Mouse (Mus musculus) NIH3T3 (cell line): ENCODE data around the gene Fam126a.

Source experiments
- DNase-seq: peaks from one replicate; pipeline ENCODE4 v3.0.0-alpha.2; 2012; ENCODE audit warnings: low read depth

The Fam126a gene

DNA sequence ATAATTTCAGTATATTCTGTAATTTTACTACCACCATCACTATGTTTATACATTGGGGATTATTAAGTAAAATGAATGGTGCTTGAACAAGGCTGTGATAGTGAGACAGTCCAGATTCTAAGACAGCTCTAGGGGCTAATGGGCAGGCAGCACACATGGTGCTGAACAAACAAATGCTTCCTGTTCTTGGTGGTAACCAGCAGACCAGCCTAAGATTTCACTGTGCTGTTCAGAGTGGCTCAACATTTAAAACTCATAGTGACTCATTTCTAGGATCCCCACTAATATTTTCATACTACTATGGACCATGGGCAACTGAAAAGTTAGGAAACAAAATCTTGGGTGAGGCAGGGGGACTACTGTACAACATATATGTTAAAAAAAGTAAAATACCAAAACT is 10.1 kb upstream of the Fam126a start:
- no peak for DNase-seq

DNA sequence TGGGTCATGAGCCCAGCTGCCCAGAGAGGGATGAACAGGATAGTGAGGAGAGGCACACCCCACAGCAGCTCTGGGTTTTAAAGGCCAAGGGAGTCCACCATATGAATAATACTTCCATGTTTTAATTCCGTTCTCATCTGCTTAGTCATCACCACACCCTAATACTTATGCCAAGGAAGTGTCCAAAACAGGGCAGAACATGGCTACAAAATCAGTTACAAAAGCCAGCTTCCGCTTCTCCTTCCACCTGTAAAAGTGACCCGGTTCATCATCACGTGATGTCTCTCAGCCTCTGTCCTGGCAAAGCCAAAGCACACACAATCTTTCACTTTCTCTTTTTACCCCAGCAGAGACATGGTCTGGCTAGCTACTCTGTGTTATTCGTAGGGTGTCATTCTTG is 8.9 kb upstream of the Fam126a start:
- DNase-seq: peak; percentile 69

DNA sequence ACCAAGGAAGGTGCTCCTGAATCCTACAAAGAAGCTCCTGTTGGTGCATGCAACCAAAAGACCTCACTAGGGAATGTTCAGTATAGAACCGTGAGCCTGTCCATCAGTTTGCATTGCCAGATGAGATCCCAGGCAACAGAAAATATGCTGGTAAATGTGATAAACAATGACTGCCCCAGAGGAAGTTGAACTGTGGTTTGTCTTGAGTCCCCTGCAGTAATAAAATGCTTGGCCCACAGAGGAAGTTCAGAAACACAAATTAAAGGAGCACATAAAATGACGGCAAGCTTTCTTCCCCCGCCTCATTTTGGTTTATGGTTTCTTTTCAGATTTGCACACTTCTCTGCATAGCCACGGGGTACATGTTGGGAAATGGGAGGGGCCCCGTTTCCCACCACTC is 8.3 kb upstream of the Fam126a start:
- DNase-seq: no peak

DNA sequence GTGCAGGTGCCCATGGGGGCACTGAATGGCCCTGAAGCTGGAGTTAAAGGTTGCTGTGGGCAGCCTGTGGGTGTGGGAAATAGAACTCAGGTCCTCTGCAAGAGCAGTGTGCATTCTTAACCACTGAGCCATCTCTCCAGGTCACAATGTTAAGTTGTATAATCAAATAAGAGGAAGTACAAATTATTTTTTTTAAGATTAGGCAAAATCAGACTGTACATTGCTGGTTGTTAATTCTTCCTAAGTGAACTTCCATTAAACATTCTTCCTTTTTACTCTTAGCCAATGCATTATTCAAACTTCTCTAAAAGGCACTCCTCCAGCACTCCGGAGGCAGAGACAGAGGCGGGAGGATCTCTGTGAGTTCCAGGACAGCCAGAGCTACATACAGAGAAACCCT is 7.7 kb upstream of the Fam126a start:
- DNase-seq: no peak

DNA sequence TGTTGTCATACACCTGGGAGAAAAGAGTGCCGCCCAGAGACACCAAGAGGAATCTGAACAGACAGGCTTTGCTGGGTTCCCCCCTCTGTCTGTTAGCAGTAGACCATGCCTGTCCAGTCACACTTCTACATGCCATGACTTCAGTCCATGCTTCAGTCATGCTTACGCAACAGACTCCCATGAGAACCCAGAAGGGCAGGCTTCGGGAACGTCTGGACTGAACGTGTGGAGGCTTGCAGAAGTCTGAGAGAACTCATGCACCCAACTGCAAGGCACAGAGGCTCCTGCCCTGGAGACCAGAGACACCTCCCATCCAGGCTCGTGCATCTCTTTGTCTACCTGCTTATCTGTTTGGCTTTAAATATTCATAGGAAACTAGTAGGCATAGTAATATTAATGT is 6.2 kb upstream of the Fam126a start:
- no peak for DNase-seq

DNA sequence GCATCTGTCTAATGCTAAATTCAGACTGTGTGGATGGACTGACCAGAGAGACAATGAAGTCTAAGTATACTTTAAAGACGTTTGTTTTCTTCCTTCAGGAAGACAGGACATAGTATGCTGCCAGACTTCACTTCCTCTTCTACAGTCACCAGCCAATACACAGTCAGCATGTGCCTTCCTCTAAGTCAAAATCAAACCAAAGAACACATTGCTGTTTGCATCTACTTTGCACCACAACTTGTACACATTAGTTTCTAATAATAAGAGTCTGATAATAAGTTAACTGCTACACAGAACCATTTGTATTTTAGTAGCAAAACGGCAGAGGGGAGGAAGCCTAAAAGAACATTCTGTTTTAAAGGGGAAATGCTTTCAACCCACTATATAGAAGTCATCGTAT is 4.5 kb upstream of the Fam126a start:
- no peak for DNase-seq

DNA sequence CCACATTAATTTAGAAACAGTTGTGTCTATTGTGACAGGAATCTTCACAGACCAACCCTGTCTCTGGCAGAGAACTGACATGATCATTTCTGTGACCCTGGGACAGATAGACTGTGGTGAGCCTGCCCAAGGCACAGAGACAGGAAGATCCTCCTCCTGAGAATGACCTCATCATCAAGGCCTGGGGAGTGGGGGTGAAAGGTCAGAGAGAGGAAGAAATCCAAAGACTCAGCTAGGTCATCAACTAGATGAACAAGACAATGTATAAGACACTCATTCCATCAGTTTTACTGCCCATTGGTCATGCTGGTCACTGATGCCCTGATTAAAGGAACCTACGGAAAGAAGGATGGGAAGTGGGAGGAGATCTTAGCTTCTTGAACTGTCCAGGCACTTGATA is 3.6 kb upstream of the Fam126a start:
- no peak for DNase-seq

DNA sequence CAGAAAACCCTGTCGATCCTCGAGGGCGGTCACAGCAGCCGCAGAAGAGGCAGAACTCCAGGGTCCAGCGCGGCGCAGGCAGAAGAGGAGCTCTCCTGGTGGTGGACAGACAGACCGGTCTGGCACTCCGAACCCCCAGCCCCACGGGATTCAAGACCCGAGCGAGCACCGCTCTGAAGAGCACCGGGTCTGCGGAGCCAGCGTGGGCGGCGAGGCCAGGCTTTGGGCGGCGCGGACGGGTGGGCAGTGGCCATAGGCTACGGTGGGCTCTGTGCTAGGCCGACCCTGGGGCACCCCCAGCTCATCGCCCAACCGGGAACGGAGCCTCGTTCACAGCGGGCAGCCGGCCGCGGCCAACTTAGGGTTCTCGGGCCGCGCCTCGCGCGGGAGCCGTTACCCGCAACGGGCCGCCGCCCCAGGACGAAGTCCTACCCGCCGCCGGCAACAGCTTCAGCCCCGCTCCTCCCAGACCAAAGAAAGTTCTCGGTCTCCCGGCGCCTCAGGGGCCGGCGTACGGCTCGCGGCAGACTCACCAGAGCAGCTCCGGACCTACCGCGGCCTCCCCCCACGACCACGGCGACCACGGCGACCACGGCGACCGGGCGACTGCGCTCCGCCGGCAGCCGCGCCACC is 428 bp downstream of the Fam126a start:
- peak; percentile 44 for DNase-seq

DNA sequence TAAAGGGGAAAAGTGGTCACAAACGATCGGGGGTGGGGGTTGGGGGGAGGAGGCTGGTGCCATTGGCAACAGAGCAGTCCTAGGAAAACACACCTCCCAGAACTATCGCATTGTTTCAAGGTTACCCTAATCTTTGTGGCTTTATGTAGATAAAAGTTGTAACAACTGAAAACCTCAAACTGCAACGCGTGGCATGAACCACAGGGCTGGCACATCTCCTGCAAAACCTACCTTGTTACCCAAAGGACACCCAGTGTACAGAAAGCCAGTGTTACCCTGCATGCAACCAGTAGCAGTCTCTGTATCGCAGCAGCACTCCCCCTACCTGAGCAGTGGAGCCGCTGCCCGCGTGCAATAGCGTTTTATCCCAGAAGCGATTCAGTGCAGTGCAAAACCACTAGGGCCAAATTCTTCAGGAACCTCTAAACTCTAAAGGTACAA is 1.1 kb downstream of the Fam126a start:
- peak; percentile 81 for DNase-seq

DNA sequence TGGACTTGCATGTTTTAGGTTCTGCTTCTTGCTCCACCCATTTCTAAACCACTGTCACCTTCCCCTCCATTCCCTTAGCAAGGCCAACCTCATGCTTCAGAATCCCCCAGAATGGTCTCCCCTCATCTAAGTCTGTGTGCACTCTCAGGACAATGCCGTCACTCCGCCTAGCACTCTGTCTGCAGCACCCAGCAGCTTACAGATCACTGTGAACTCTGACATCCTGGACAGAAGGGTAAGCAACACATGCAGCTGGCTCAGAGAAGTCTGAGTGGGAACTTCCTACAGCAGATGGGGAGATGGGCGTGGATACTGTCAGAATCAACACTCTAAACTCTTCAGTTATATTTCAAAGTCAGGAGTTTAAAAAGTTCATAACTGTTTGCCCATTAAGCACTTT is 5.5 kb downstream of the Fam126a start:
- DNase-seq: no peak

DNA sequence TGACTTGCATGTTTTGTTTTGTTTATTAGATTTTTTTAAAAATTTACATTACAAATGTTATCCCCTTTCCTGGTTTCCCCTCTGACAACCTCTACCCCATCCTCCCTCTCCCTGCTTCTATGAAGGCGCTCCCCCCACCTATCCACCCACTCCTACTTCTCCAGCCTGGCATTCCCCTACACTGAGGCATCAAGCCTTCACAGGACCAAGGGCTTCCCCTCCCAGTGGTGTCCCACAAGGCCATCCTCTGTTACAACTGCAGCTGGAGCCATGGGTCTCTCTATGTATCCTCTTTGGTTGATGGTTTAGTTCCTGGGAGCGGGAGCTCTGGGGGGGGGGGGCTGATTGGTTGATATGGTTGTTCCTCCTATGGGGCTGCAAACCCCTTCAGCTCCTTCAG is 7.3 kb downstream of the Fam126a start:
- DNase-seq: no peak

DNA sequence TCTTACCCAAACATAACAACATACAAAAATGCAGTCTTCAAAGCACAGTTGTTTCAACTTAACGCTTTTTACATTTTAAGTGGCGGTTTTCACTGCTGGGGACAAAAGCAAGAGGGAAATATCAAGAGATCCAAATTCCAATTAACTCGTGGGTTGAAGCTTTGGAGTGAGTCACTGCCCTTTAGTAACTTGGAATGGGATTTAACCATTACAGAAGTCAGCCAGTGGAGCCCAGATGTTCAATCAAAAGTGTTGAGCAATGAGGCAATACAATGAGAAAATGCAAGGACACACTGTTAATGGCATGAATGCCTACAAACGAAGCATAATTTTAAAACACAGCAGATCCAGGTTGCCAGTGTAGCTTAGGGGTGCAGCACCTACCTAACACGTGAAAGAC is 8.8 kb downstream of the Fam126a start:
- peak; percentile 68 for DNase-seq

DNA sequence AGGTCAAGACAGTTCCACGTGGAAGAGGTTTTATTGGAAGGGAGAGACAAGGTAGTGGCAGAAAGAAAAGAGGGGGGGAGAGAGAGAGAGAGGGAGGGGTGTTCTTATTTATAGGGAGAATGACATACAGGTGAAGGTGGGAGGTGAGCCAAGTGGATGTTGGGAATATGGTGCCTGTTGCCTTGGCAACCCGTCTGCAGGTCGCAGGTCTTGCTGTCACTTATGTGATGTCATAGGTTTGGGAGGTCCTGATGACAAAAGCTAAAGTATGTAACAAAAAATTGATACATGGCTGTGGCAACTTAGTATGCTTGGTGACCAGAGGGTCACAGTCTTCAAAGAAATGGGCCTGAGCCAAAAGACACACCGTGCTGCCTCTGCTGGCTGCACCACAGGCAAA is 10.1 kb downstream of the Fam126a start:
- no peak for DNase-seq

DNA sequence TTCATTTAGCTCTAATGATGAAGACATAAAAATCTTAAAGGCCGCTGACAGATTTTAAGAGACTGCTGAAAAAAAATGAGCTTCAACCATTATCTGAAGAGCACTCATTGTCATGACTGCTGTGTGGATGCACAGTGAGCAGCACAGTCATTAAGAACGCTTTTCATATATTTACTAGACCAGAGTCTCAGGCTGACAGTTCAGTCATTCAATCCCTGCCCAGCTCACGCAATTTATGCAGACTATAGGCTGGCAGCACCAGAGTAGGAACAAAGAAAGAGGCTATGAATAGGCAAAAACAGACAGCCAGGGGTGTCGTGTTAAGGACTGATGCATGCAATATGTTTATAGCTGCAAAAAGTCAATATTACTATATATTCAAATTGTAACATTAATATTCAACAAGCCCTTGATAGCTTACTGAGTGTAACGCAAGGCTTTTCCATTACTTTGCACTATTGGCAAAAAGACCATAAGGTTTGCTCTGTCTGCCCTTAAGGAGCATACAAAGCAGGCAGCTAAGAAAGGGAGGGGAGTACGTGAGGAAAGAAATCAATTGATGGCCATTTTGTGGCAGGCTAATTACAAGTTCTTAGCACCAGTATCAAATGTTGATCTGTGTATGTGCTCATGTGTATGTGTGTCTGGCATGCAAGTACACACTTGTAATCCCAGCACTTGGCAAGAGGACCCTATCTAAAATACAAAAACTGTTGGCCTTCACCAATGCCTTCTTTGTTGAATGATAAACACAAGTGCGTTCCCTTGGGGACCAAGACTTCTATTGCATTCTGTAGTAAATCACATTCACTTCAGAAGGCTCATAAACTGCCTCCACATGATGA is 10.9 kb downstream of the Fam126a start:
- DNase-seq: peak; percentile 42

DNA sequence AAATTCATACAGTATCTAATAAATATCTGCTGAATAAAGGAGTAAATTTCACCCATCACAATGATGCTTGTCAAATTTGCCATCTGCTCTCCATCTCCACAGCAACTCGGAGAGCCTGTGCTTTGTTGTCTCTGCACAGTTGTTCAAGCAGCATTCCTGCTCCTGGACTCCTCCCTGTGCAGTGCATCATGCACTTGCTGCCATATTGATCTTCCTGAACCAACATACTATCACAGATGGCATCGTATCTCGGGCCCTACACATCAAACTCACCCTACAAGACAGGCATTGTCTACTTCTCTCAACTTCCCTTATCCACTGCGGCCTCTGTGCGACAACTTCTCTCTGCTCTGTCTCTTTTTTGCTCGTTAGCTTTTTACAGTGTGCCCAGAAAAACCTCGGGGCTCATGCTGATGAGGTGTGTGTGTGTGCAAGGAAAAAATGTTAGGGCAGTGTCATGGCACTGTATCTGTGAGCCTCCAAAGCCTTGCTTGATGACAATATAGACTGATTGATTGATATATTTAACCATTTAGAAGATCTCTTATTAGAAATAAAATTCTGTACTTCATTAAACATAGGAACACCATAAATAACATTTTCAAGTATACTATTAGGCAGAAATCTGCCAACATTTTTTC is 11.7 kb downstream of the Fam126a start:
- DNase-seq: no peak

DNA sequence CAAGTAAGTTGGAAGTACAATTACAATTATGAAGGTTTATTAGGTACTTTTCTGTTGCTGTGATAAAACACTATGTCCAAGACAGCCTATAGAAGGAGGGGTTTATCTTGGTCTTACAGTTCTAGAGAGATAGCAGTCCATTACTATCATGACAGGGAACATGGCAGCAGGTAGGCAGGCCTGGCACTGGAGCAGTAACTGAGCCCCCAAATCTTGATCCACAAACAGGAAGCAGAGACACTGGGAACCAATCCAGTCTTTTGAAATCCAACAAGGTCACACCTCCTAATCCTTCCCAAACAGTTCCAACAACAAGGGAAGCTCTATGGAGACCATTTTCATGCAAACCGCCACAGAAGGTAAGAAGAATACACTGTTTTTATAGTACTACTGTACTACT is 13.6 kb downstream of the Fam126a start:
- no peak for DNase-seq

DNA sequence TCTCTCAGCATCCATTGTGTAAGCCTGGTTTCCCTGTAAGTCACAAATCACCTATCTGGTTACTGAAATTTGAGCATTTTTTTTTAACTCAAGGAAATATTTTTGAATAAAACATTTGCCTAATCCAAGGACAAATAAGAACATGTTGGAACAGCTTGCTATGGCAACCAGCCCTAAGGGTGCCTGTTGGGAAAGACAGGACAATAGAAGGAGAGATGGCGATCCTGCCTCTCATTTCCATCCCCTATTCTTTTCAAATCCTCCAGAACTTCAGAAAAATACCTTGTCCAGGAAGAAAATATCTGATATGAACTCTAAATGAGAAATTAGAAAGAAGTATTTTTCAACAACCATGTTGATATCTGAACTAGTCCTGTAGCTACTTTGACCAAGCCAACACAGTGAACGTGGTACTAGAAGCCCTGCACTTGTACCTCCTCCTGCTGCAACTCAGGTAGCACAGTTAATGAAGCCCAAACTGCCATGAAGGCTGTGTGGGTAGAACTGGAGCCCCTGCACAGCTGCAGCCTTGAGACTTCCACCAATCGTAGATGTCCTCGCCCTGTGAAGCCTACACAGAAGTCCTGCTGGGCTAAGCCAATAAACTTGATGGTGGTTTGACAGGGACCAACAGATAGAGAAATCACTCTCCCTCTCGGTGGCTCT is 17.0 kb downstream of the Fam126a start:
- DNase-seq: no peak

DNA sequence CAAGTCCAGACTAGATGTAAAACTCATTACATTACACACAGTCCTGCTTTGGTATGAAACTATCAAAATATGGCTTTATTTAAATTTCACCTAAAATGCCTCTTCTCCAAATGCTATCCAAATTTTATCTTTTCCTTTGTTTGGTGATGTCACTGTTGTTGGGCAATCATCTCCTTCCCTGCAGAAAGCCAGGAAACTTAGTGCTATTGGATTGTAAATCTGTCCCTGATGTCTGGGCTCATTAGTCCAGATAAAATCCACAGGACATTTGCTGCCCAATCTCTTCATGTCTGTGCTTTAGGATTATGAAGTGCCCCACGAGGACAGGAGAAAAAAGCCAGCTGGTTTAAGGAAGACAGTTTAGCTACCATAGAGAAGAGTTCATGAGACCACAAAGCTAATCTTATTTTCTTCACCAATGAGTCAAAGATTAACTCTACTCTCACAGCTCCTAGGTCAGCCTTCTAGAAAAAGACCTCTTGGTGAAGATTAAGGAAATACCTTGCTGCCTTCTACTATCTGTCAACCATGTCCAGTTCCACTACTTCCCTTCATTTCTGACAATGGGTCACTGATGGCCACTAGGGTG is 31.3 kb downstream of the Fam126a start:
- no peak for DNase-seq

DNA sequence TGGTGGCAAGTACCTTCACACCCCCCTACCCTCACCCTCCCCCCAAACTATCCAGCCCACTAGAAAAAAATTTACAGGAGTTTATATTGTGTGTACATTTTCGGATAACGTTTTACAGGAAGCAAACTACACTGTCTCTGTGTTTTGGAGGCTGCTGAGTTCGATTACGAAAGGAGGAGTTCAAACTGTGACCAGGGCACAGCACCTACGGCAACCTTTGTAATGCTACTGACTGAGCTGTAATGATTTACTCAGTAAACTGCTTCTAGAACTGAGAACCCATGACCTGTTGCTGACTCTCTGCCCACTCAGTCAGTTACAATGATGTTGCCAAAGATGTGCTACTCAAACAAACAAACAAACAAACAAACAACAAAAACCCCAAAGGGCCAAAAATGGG is 34.5 kb downstream of the Fam126a start:
- no peak for DNase-seq

DNA sequence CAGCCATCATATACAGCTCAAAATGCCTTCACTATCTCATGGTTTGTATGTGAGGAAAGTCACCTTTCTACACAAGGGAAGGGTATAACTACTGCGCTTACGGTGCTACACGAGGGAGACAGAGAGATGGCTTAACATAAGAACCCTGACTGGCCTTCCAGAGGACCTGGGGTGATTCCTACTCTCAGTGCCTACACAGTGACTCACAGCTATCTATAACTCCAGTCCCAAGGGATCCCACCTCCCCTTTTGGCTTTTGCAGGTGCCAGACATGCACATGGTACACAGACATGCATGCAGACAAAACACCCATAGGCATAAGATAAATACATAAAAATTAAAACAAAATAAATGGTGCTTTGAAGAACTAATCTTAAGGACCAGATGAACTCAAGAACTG is 35.6 kb downstream of the Fam126a start:
- DNase-seq: no peak

DNA sequence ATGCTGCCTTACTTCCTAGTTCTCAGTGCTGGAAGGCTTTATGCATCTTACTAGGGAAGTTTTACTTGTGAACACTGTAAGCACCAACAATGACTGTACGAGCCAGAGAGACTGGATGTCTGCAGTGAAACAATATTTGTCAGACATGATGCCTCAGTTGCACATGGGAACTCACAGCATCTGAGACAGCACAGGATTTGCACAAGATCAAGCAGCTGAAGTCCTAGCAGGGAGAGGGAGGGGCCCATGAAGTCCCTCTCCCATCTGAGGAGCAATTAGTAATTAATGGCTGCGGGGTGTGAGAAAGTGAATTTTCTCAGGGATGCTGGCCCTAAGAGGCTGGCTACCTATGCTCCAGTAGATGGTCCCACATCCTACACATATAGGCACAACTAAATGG is 36.3 kb downstream of the Fam126a start:
- no peak for DNase-seq

DNA sequence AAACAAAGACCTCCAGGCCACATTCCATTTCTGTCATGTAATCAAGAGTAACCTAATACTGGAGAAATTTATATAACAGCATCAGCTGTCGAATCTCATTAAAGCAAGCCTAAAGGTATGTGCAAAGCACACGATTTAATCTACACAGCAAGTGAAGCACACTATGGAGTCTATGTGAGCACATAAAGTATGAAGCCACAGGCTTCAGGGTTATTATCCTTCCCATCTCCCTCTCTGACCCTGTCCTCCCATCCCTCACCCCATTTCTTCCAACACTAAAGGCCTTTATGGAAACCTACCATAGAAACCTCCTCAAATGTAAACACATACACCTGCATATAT is 37.0 kb downstream of the Fam126a start:
- no peak for DNase-seq
